Mouse (Mus musculus): ENCODE data around the gene Glycam1.
"Not testable (repeated sequence)": the region's sequence is repeated elsewhere in the genome, so short reads cannot be mapped to it uniquely, and the experiment has no call there.

Glycam1 gene

GRCm38 (mm10) chr15:103564981-103565380 is at the start of gene Glycam1:
Glycam1 (minus strand) TSS chr15:103565081.
- no peak for DNase-seq

- peak; percentile 18 for DNase-seq
Observed at GRCm38 (mm10) chr15:103604481-103604880, 39.6 kb upstream of the Glycam1 start.

- no peak for DNase-seq
Observed at GRCm38 (mm10) chr15:103590779-103591178, 25.9 kb upstream of the Glycam1 start.

GRCm38 (mm10) chr15:103587752-103588151 is 22.9 kb upstream of the Glycam1 start:
- not testable (repeated sequence) for DNase-seq

GRCm38 (mm10) chr15:103585876-103586275 is 21.0 kb upstream of the Glycam1 start:
- no peak for DNase-seq

- no peak for DNase-seq
Observed at GRCm38 (mm10) chr15:103552096-103552690, 12.7 kb downstream of the Glycam1 start.

GRCm38 (mm10) chr15:103551053-103551452 is 13.8 kb downstream of the Glycam1 start:
- no peak for DNase-seq

GRCm38 (mm10) chr15:103549475-103549874 is 15.4 kb downstream of the Glycam1 start:
- DNase-seq = no peak

- DNase-seq = no peak
Observed at GRCm38 (mm10) chr15:103547983-103548382, 16.9 kb downstream of the Glycam1 start.

- no peak for DNase-seq
Observed at GRCm38 (mm10) chr15:103542526-103542925, 22.4 kb downstream of the Glycam1 start.

GRCm38 (mm10) chr15:103540646-103541045 is 24.2 kb downstream of the Glycam1 start:
- no peak for DNase-seq

- no peak for DNase-seq
Observed at GRCm38 (mm10) chr15:103539259-103539658, 25.6 kb downstream of the Glycam1 start.

- DNase-seq = peak; percentile 61
Observed at GRCm38 (mm10) chr15:103537822-103538213, 27.1 kb downstream of the Glycam1 start, which contains the start of gene Ppp1r1a. Ppp1r1a (minus strand) TSS chr15:103538003.

- DNase-seq = peak; percentile 79
Observed at GRCm38 (mm10) chr15:103537011-103537821, 27.7 kb downstream of the Glycam1 start.

- no peak for DNase-seq
Observed at GRCm38 (mm10) chr15:103536456-103536855, 28.4 kb downstream of the Glycam1 start.

GRCm38 (mm10) chr15:103535786-103536185 is 29.1 kb downstream of the Glycam1 start:
- DNase-seq = peak; percentile 9

GRCm38 (mm10) chr15:103535030-103535429 is 29.9 kb downstream of the Glycam1 start:
- DNase-seq = peak; percentile 1

GRCm38 (mm10) chr15:103534054-103534620 is 30.7 kb downstream of the Glycam1 start:
- DNase-seq = no peak

- peak; percentile 49 for DNase-seq
Observed at GRCm38 (mm10) chr15:103530372-103530771, 34.5 kb downstream of the Glycam1 start.

- no peak for DNase-seq
Observed at GRCm38 (mm10) chr15:103523156-103523555, 41.7 kb downstream of the Glycam1 start.

GRCm38 (mm10) chr15:103522458-103523099 is 42.3 kb downstream of the Glycam1 start:
- peak; percentile 43 for DNase-seq

GRCm38 (mm10) chr15:103519386-103520378 is 45.2 kb downstream of the Glycam1 start:
- DNase-seq = no peak

Measured in layer of hippocampus, adult 9-11 months (tissue).